Mouse (Mus musculus) olfactory bulb, adult 2 months (tissue): ENCODE measurements around the gene Lat.

Experiments
- CTCF ChIP-seq: fragments of 200-500 bp; IDR thresholded peaks from 2 replicates; pipeline ENCODE4 v1.5.1; 2012; ENCODE audit warnings: low read depth, mild to moderate bottlenecking, low read length, moderate library complexity; ENCODE audit not compliant: insufficient read depth
- POLR2A ChIP-seq: fragments of 200-500 bp; IDR thresholded peaks from 2 replicates; pipeline ENCODE4 v1.6.1; 2012; ENCODE audit warnings: mild to moderate bottlenecking, low read depth, low read length, moderate library complexity; ENCODE audit not compliant: insufficient read depth

GRCm38 (mm10) chr7:126388185-126388584 is 18.8 kb upstream of the Lat start:
- TF ChIP-seq CTCF (no peak), POLR2A (no peak)
